Mouse (Mus musculus): ENCODE data around the gene Gm37240.

Gene Gm37240

GRCm38 (mm10) chr3:84985121-84985625 lies 902.1 kb downstream of the Gm37240 start:
- Histone ChIP-seq H3K36me3 (ENCODE audit: control insufficient read depth, insufficient read depth, low read length, poor library complexity, severe bottlenecking) (no peaks in the 10 kb centered on the region), H3K27me3 (ENCODE audit: control insufficient read depth, insufficient read depth, low read length, poor library complexity, severe bottlenecking) (no peaks in the 10 kb centered on the region)
- no peak for DNase-seq (ENCODE audit: low read depth, low spot score)

GRCm38 (mm10) chr3:84982688-84983087 lies 904.6 kb downstream of the Gm37240 start:
- DNase-seq (ENCODE audit: low read depth, low spot score), result no peak
- H3K27me3 ChIP-seq (ENCODE audit: control insufficient read depth, insufficient read depth, low read length, poor library complexity, severe bottlenecking), result no peaks in the 10 kb centered on the region
- peaks cover 3% of the 10 kb centered on the region for H3K36me3 ChIP-seq (ENCODE audit: control insufficient read depth, insufficient read depth, low read length, poor library complexity, severe bottlenecking)

GRCm38 (mm10) chr3:84980158-84980557 lies 907.2 kb downstream of the Gm37240 start:
- Histone ChIP-seq H3K27me3 (ENCODE audit: control insufficient read depth, insufficient read depth, low read length, poor library complexity, severe bottlenecking) (no peaks in the 10 kb centered on the region), H3K36me3 (ENCODE audit: control insufficient read depth, insufficient read depth, low read length, poor library complexity, severe bottlenecking) (peaks cover 4% of the 10 kb centered on the region)
- no peak for DNase-seq (ENCODE audit: low read depth, low spot score)

GRCm38 (mm10) chr3:84978676-84979075 lies 908.6 kb downstream of the Gm37240 start:
- Histone ChIP-seq H3K27me3 (ENCODE audit: control insufficient read depth, insufficient read depth, low read length, poor library complexity, severe bottlenecking) (no peaks in the 10 kb centered on the region), H3K36me3 (ENCODE audit: control insufficient read depth, insufficient read depth, low read length, poor library complexity, severe bottlenecking) (peaks cover 4% of the 10 kb centered on the region)
- no peak for DNase-seq (ENCODE audit: low read depth, low spot score)

GRCm38 (mm10) chr3:84974193-84974592 lies 913.1 kb downstream of the Gm37240 start:
- DNase-seq (ENCODE audit: low read depth, low spot score), result no peak
- Histone ChIP-seq H3K27me3 (ENCODE audit: control insufficient read depth, insufficient read depth, low read length, poor library complexity, severe bottlenecking) (no peaks in the 10 kb centered on the region), H3K36me3 (ENCODE audit: control insufficient read depth, insufficient read depth, low read length, poor library complexity, severe bottlenecking) (peaks cover 7% of the 10 kb centered on the region)

- Histone ChIP-seq H3K27me3 (ENCODE audit: control insufficient read depth, insufficient read depth, low read length, poor library complexity, severe bottlenecking) (no peaks in the 10 kb centered on the region), H3K36me3 (ENCODE audit: control insufficient read depth, insufficient read depth, low read length, poor library complexity, severe bottlenecking) (peaks cover 7% of the 10 kb centered on the region)
- DNase-seq (ENCODE audit: low read depth, low spot score), result no peak
Observed at GRCm38 (mm10) chr3:84972881-84973280, 914.4 kb downstream of the Gm37240 start.

- DNase-seq (ENCODE audit: low read depth, low spot score), result no peak
- Histone ChIP-seq H3K36me3 (ENCODE audit: control insufficient read depth, insufficient read depth, low read length, poor library complexity, severe bottlenecking) (peaks cover 9% of the 10 kb centered on the region), H3K27me3 (ENCODE audit: control insufficient read depth, insufficient read depth, low read length, poor library complexity, severe bottlenecking) (no peaks in the 10 kb centered on the region)
Observed at GRCm38 (mm10) chr3:84971561-84971960, 915.8 kb downstream of the Gm37240 start.

- DNase-seq (ENCODE audit: low read depth, low spot score), result no peak
- H3K27me3 ChIP-seq (ENCODE audit: control insufficient read depth, insufficient read depth, low read length, poor library complexity, severe bottlenecking), result no peaks in the 10 kb centered on the region
- H3K36me3 ChIP-seq (ENCODE audit: control insufficient read depth, insufficient read depth, low read length, poor library complexity, severe bottlenecking), result peaks cover 8% of the 10 kb centered on the region
Observed at GRCm38 (mm10) chr3:84967364-84967763, 920.0 kb downstream of the Gm37240 start.

GRCm38 (mm10) chr3:84965156-84965555 lies 922.2 kb downstream of the Gm37240 start:
- Histone ChIP-seq H3K36me3 (ENCODE audit: control insufficient read depth, insufficient read depth, low read length, poor library complexity, severe bottlenecking) (peaks cover 2% of the 10 kb centered on the region; the same call in 1 of the 2 replicates), H3K27me3 (ENCODE audit: control insufficient read depth, insufficient read depth, low read length, poor library complexity, severe bottlenecking) (no peaks in the 10 kb centered on the region)
- no peak for DNase-seq (ENCODE audit: low read depth, low spot score)

GRCm38 (mm10) chr3:84955857-84956256 lies 931.5 kb downstream of the Gm37240 start:
- Histone ChIP-seq H3K27me3 (ENCODE audit: control insufficient read depth, insufficient read depth, low read length, poor library complexity, severe bottlenecking) (no peaks in the 10 kb centered on the region), H3K36me3 (ENCODE audit: control insufficient read depth, insufficient read depth, low read length, poor library complexity, severe bottlenecking) (peaks cover 2% of the 10 kb centered on the region; the same call in 1 of the 2 replicates)
- no peak for DNase-seq (ENCODE audit: low read depth, low spot score)

- H3K36me3 ChIP-seq (ENCODE audit: control insufficient read depth, insufficient read depth, low read length, poor library complexity, severe bottlenecking), result peaks cover 2% of the 10 kb centered on the region; the same call in 1 of the 2 replicates
- no peaks in the 10 kb centered on the region for H3K27me3 ChIP-seq (ENCODE audit: control insufficient read depth, insufficient read depth, low read length, poor library complexity, severe bottlenecking)
- DNase-seq (ENCODE audit: low read depth, low spot score), result no peak
Observed at GRCm38 (mm10) chr3:84955011-84955775, 932.1 kb downstream of the Gm37240 start.

- Histone ChIP-seq H3K36me3 (ENCODE audit: control insufficient read depth, insufficient read depth, low read length, poor library complexity, severe bottlenecking) (0 out of 2 replicates have a peak, but pooled peaks cover 2% of the 10 kb centered on the region), H3K27me3 (ENCODE audit: control insufficient read depth, insufficient read depth, low read length, poor library complexity, severe bottlenecking) (no peaks in the 10 kb centered on the region)
- no peak for DNase-seq (ENCODE audit: low read depth, low spot score)
Observed at GRCm38 (mm10) chr3:84952585-84953187, 934.6 kb downstream of the Gm37240 start.

- no peak for DNase-seq (ENCODE audit: low read depth, low spot score)
- Histone ChIP-seq H3K36me3 (ENCODE audit: control insufficient read depth, insufficient read depth, low read length, poor library complexity, severe bottlenecking) (0 out of 2 replicates have a peak, but pooled peaks cover 2% of the 10 kb centered on the region), H3K27me3 (ENCODE audit: control insufficient read depth, insufficient read depth, low read length, poor library complexity, severe bottlenecking) (no peaks in the 10 kb centered on the region)
Observed at GRCm38 (mm10) chr3:84952135-84952534, 935.2 kb downstream of the Gm37240 start.

GRCm38 (mm10) chr3:84951698-84952097 lies 935.6 kb downstream of the Gm37240 start:
- 0 out of 2 replicates have a peak, but pooled peaks cover 2% of the 10 kb centered on the region for H3K36me3 ChIP-seq (ENCODE audit: control insufficient read depth, insufficient read depth, low read length, poor library complexity, severe bottlenecking)
- DNase-seq (ENCODE audit: low read depth, low spot score), result no peak
- no peaks in the 10 kb centered on the region for H3K27me3 ChIP-seq (ENCODE audit: control insufficient read depth, insufficient read depth, low read length, poor library complexity, severe bottlenecking)

GRCm38 (mm10) chr3:84949387-84949786 lies 937.9 kb downstream of the Gm37240 start:
- H3K27me3 ChIP-seq (ENCODE audit: control insufficient read depth, insufficient read depth, low read length, poor library complexity, severe bottlenecking), result no peaks in the 10 kb centered on the region
- no peak for DNase-seq (ENCODE audit: low read depth, low spot score)
- no peaks in the 10 kb centered on the region for H3K36me3 ChIP-seq (ENCODE audit: control insufficient read depth, insufficient read depth, low read length, poor library complexity, severe bottlenecking)
